Mouse (Mus musculus) R1 (cell line): ENCODE results near the gene Tmem135.

Experiments
- DNase-seq: peaks from one replicate; pipeline ENCODE4 v3.0.0-alpha.2; 2018; ENCODE audit warnings: low read depth, low spot score

Gene Tmem135

GRCm38 (mm10) chr7:89390660-89391059, 13.4 kb downstream of the Tmem135 start:
- no peak for DNase-seq

GRCm38 (mm10) chr7:89388981-89389380, 15.0 kb downstream of the Tmem135 start:
- DNase-seq = no peak

GRCm38 (mm10) chr7:89382892-89383291, 21.1 kb downstream of the Tmem135 start:
- DNase-seq = no peak

- DNase-seq = no peak
These were observed 22.9 kb downstream of the Tmem135 start for GRCm38 (mm10) chr7:89380935-89381705.

GRCm38 (mm10) chr7:89371623-89372295, 32.3 kb downstream of the Tmem135 start:
- no peak for DNase-seq

- DNase-seq = no peak
These were observed 33.1 kb downstream of the Tmem135 start for GRCm38 (mm10) chr7:89370917-89371316.

GRCm38 (mm10) chr7:89370086-89370485, 33.9 kb downstream of the Tmem135 start:
- DNase-seq = no peak

- no peak for DNase-seq
These were observed 36.4 kb downstream of the Tmem135 start for GRCm38 (mm10) chr7:89367643-89368042.

GRCm38 (mm10) chr7:89365135-89365880, 38.7 kb downstream of the Tmem135 start:
- DNase-seq = no peak

- DNase-seq = no peak
These were observed 40.0 kb downstream of the Tmem135 start for GRCm38 (mm10) chr7:89363975-89364374.

- no peak for DNase-seq
These were observed 47.7 kb downstream of the Tmem135 start for GRCm38 (mm10) chr7:89356307-89356706.

- no peak for DNase-seq
These were observed 48.3 kb downstream of the Tmem135 start for GRCm38 (mm10) chr7:89355519-89356255.

GRCm38 (mm10) chr7:89342021-89342420, 62.0 kb downstream of the Tmem135 start:
- peak; percentile 94 for DNase-seq

- no peak for DNase-seq
These were observed 64.2 kb downstream of the Tmem135 start for GRCm38 (mm10) chr7:89339808-89340207.

- no peak for DNase-seq
These were observed 64.9 kb downstream of the Tmem135 start for GRCm38 (mm10) chr7:89339142-89339435.

GRCm38 (mm10) chr7:89338350-89339141, 65.5 kb downstream of the Tmem135 start:
- DNase-seq = peak; percentile 87

- DNase-seq = no peak
These were observed 66.2 kb downstream of the Tmem135 start for GRCm38 (mm10) chr7:89337711-89338349.

GRCm38 (mm10) chr7:89336434-89336833, 67.6 kb downstream of the Tmem135 start:
- DNase-seq = no peak

- no peak for DNase-seq
These were observed 68.7 kb downstream of the Tmem135 start for GRCm38 (mm10) chr7:89335316-89335715.

- DNase-seq = no peak
These were observed 74.1 kb downstream of the Tmem135 start for GRCm38 (mm10) chr7:89329896-89330295.

GRCm38 (mm10) chr7:89327731-89328130, 76.3 kb downstream of the Tmem135 start:
- no peak for DNase-seq
